Mouse (Mus musculus) C2C12 (cell line): ENCODE data around the gene Acta2.

Experiments used
- CTCF ChIP-seq: IDR thresholded peaks from one replicate; pipeline ENCODE4 v1.5.1; 2011; ENCODE audit not compliant: control insufficient read depth, insufficient read depth, insufficient read length
- MAX ChIP-seq: IDR thresholded peaks from one replicate; pipeline ENCODE4 v1.6.1; 2011; ENCODE audit warnings: mild to moderate bottlenecking, control low read depth
- USF1 ChIP-seq: IDR thresholded peaks from one replicate; pipeline ENCODE4 v1.6.1; 2011; ENCODE audit warnings: low read depth, mild to moderate bottlenecking, control low read depth, moderate library complexity

DNA sequence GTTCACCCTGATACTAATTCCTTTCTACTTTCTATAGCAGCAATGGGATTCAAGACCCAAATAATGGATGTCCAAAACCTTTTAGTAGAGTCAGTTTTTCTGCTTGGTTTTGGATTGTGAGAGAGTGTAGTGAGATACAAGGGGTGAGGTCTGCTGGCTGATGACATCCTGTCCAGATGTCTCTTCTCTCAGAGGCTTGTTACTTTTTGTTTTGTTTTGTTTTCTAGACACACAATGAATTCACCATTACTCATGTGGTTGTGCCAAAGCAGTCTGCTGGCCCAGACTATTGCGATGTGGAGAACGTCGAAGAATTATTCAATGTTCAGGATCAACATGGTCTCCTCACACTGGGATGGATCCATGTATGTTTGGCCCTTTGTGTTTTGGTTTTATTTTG lies 19.3 kb downstream of the Acta2 start:
- no peak for TF ChIP-seq CTCF
- no peak for TF ChIP-seq MAX
- no peak for TF ChIP-seq USF1
